Mouse (Mus musculus) liver, embryonic 14.5 days (tissue): ENCODE data around the gene Shank2.

Source experiments
- CTCF ChIP-seq: IDR thresholded peaks from 2 replicates; pipeline ENCODE4 v1.5.1; 2016; ENCODE audit warnings: antibody characterized with exemption, low read depth, control low read depth
- EP300 ChIP-seq: IDR thresholded peaks from 2 replicates; pipeline ENCODE4 v1.6.1; 2016; ENCODE audit warnings: antibody characterized with exemption, low read depth

- TF ChIP-seq CTCF, result no peak
- TF ChIP-seq EP300, result no peak
Measured at GRCm38 (mm10) chr7:144111981-144112380, 110.3 kb downstream of the Shank2 start.
